Mouse (Mus musculus) spleen, adult 2 months (tissue): ENCODE data around the gene Scg5.

ENCODE experiments used
- CTCF ChIP-seq: fragments of 200-500 bp; IDR thresholded peaks from 2 replicates; pipeline ENCODE4 v1.5.1; 2011; ENCODE audit warnings: mild to moderate bottlenecking, inconsistent platforms; ENCODE audit not compliant: insufficient read depth, insufficient read length, insufficient replicate concordance; ENCODE audit errors: extremely low read depth
- POLR2A ChIP-seq: fragments of 200-500 bp; IDR thresholded peaks from 2 replicates; pipeline ENCODE4 v1.6.1; 2011; ENCODE audit warnings: low read depth, low read length, inconsistent platforms

- TF ChIP-seq CTCF (peak; percentile 55; the same call in 1 of the 2 replicates), POLR2A (no peak)
Measured at GRCm38 (mm10) chr2:113823909-113824308, 5.0 kb downstream of the Scg5 start.
